Mouse (Mus musculus): ENCODE measurements around the gene Tspo2. TPM values are rescaled to one million over a fixed set of nuclear protein-coding genes. Genes with fewer than 3 reads are reported as not detected.

Tspo2 gene
- polyA plus RNA-seq, 1 experiment, result not detected

GRCm38 (mm10) chr17:48418781-48419180 is 32.5 kb downstream of the Tspo2 start:
- Histone ChIP-seq H3K27me3 (replicated peaks) (no peaks in the 10 kb centered on the region), H3K4me3 (replicated peaks) (peak overlapping the region; percentile 91), H3K4me1 (peaks cover 62% of the 10 kb centered on the region), H3K36me3 (replicated peaks; ENCODE audit: low read length) (peaks cover 57% of the 10 kb centered on the region), H3K9me3 (no peaks in the 10 kb centered on the region)
- TF ChIP-seq GATA1 (IDR thresholded peaks at IDR 0.05; ENCODE audit: borderline replicate concordance, low read length), result no peak
- TF ChIP-seq FLI1 (IDR thresholded peaks at IDR 0.05; ENCODE audit: low read length), result no peak

DNA sequence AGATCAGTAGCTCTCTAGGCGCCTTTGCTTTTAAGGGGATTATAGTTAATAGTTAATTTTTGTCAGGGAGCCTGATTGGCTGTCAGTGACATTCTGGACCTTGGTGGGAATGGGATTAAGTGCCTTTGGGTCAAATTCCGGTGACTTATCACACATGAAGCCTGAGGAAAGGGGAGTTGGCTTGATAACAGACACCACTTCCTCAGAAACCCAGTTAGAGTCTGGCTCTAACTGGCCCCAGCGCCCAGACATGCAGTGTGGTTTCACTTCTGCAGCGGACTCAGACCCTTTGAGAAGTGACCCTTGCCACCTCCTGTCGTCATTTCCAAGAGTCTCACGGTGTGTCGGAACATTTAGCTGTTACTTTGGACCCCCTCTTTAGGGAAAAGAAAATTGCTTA is 33.1 kb downstream of the Tspo2 start:
- TF ChIP-seq GATA1 (IDR thresholded peaks at IDR 0.05; ENCODE audit: borderline replicate concordance, low read length), result no peak
- TF ChIP-seq FLI1 (IDR thresholded peaks at IDR 0.05; ENCODE audit: low read length), result no peak
- peaks cover 68% of the 10 kb centered on the region for H3K4me1 ChIP-seq
- no peaks in the 10 kb centered on the region for H3K27me3 ChIP-seq (replicated peaks)
- H3K36me3 ChIP-seq (replicated peaks; ENCODE audit: low read length), result peaks cover 62% of the 10 kb centered on the region
- peak overlapping the region; percentile 91 for H3K4me3 ChIP-seq (replicated peaks)
- H3K9me3 ChIP-seq, result no peaks in the 10 kb centered on the region

- peaks cover 67% of the 10 kb centered on the region for H3K36me3 ChIP-seq (replicated peaks; ENCODE audit: low read length)
- TF ChIP-seq GATA1 (IDR thresholded peaks at IDR 0.05; ENCODE audit: borderline replicate concordance, low read length) (no peak), FLI1 (IDR thresholded peaks at IDR 0.05; ENCODE audit: low read length) (no peak)
Observed at GRCm38 (mm10) chr17:48417521-48417920, 33.8 kb downstream of the Tspo2 start.

DNA sequence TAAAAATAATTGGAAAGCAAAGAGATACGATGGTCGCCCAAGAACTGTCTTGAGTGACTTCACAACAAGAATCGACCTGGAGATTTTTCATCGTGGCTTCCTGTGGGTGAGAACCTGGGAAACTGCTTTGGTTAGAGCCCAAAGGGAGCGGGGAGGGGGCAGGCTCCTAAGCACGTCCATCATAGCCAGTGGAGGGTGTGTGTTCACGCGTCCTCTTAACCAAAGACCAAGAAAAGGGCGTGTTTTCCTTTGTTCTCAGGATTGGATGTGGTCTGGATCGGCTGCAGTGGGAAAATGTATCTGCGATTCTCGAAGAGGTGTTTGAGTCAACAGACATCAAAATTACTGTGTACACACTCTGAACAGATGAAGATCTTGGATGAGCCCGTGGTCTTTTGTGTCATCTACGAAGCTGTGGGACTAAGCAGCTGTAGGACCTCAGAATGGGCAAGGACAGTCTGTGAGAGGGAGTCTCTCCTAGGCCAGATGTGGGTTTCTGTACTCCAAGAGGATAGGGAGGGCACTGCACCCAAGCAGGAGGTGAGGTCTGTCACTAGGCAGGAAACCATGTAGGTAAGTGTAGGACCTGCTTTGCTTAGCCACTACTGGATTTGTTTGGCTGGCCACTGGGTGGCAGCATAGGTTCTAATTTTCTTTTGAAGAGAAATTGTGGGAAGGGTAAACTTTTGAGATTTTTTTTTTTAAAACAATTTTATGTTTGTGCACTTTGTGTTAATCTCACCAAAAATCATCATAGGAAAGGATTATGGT is 34.7 kb downstream of the Tspo2 start:
- peaks cover 71% of the 10 kb centered on the region for H3K36me3 ChIP-seq (replicated peaks; ENCODE audit: low read length)
- H3K4me3 ChIP-seq (replicated peaks), result no peak overlapping the region
- no peaks in the 10 kb centered on the region for H3K9me3 ChIP-seq
- no peaks in the 10 kb centered on the region for H3K27me3 ChIP-seq (replicated peaks)
- H3K4me1 ChIP-seq, result peaks cover 82% of the 10 kb centered on the region
- TF ChIP-seq GATA1 (IDR thresholded peaks at IDR 0.05; ENCODE audit: borderline replicate concordance, low read length), result no peak
- no peak for TF ChIP-seq FLI1 (IDR thresholded peaks at IDR 0.05; ENCODE audit: low read length)

More at GRCm38 (mm10) chr17:48417521-48417920, 33.8 kb downstream of the Tspo2 start:
- Histone ChIP-seq H3K4me3 (replicated peaks) (peak overlapping the region; percentile 91), H3K4me1 (peaks cover 73% of the 10 kb centered on the region), H3K27me3 (replicated peaks) (no peaks in the 10 kb centered on the region), H3K9me3 (no peaks in the 10 kb centered on the region)

DNA sequence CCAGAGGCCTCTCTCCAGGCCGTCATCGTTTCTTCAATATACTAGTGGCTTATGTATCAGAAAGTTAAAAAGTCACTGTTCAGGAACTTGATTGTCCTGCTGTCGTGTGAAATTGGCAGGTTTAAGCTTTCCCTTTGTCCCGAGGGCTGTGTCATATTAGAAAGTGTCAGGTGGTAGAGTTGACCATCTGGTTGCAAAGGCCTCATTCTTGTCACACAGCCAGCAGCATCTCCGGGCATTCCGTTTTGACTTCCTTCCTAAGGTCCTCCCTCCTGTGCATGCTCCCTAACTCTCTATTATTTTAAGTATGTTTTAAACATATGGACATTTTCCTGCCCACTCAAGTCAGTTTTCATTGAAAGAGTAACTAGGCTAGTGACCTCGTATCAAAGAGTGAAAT is 35.3 kb downstream of the Tspo2 start:
- H3K4me3 ChIP-seq (replicated peaks), result no peak overlapping the region
- peaks cover 88% of the 10 kb centered on the region for H3K4me1 ChIP-seq
- TF ChIP-seq FLI1 (IDR thresholded peaks at IDR 0.05; ENCODE audit: low read length), result no peak
- TF ChIP-seq GATA1 (IDR thresholded peaks at IDR 0.05; ENCODE audit: borderline replicate concordance, low read length), result no peak
- no peaks in the 10 kb centered on the region for H3K9me3 ChIP-seq
- H3K36me3 ChIP-seq (replicated peaks; ENCODE audit: low read length), result peaks cover 69% of the 10 kb centered on the region
- no peaks in the 10 kb centered on the region for H3K27me3 ChIP-seq (replicated peaks)

DNA sequence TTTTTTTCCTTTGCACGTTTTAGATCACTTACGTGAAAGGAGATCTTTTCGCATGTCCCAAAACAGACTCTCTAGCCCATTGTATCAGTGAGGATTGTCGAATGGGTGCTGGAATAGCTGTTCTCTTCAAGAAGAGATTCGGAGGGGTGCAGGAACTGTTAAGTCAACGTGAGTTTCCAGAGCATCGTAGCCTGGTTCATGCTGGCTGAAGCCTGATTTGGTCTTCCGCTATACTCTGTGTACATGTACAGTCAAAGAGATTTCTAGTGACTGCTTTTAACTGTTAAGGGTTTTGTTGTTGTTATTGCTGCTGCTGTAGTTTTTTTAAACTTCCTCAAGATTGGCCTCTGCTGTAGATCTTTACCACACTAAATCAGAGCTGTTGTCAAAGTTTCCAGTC is 40.1 kb downstream of the Tspo2 start:
- peak overlapping the region; percentile 98 for H3K4me3 ChIP-seq (replicated peaks)
- H3K9me3 ChIP-seq, result no peaks in the 10 kb centered on the region
- no peaks in the 10 kb centered on the region for H3K27me3 ChIP-seq (replicated peaks)
- peaks cover 56% of the 10 kb centered on the region for H3K36me3 ChIP-seq (replicated peaks; ENCODE audit: low read length)
- peaks cover 72% of the 10 kb centered on the region for H3K4me1 ChIP-seq
- no peak for TF ChIP-seq FLI1 (IDR thresholded peaks at IDR 0.05; ENCODE audit: low read length)
- TF ChIP-seq GATA1 (IDR thresholded peaks at IDR 0.05; ENCODE audit: borderline replicate concordance, low read length), result no peak

DNA sequence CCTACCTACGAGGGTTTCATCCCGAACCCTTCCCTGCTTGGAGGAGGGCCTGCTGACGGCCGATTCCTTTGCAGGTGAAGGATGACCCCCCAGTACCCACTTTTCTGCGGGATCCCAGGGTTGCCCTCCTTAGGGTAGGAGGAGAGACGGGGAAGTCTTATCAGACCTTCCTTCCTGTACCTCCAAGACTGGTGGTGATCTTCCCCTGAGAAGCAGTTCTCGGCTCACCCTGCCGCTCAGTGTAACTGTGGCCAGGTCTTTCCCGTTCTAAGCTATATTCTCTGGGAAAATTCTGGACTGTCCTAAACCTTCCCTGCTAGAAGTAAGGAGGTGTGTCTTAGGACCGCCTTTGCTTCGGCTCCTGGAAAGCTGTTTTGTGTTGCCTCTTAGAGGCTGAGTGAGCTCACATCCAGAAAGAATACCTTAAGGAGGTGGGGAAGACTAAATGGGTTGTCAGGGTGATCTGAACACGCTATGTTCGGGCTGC is 41.0 kb downstream of the Tspo2 start:
- Histone ChIP-seq H3K9me3 (no peaks in the 10 kb centered on the region), H3K4me1 (peaks cover 72% of the 10 kb centered on the region), H3K4me3 (replicated peaks) (peak overlapping the region; percentile 98), H3K27me3 (replicated peaks) (no peaks in the 10 kb centered on the region), H3K36me3 (replicated peaks; ENCODE audit: low read length) (peaks cover 54% of the 10 kb centered on the region)
- TF ChIP-seq FLI1 (IDR thresholded peaks at IDR 0.05; ENCODE audit: low read length), result no peak
- no peak for TF ChIP-seq GATA1 (IDR thresholded peaks at IDR 0.05; ENCODE audit: borderline replicate concordance, low read length)

DNA sequence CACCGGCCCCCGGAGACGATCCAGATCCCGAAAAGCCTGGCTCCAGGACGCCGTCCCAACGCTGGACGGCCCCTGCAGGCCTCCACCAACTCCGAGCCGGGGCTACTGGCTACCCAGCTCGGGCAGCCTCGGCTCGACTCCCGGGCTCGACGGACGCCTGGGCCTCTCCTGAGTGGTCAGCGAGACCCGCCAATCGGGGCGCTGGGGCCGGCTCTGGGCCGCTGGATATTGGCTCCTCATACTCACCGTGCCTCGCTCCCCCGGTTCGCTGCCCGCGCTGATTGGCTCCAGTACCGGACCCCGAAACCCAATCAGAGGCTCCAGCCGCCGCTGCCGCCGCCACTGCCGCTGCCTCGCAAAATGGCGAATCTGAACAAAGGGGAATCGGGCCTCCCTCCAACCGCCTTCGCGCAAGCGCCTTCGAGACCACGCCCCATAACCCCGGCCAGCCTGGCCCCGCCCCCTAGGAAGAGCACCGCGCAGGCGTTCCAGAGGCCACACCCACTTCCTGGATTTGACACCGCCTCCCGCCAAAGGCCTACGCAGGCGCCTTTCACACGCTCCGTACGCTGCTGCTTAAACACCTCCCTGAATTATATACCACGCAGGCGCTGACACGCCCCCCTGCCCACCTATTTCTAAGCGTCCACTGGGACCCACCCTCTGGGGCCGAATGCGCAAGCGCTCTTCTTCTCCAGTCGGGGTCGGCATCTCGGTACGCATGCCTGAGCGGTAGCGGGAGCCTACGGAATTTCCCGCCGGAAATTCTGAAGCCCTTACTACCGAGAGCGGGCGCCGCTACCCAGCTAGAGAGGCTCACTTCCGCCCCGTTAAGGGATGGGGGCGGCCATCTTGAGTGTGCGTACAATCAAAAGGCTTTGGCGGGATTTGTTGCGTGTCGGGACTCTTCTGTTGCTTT is 41.7 kb downstream of the Tspo2 start, which contains the start of the genes Nfya and Oard1:
Nfya (minus strand) TSS at position 527 of the 919 bp plus-strand sequence.
Oard1 (plus strand) TSS at position 635 of the 919 bp plus-strand sequence.
- H3K4me1 ChIP-seq, result peaks cover 69% of the 10 kb centered on the region
- H3K27me3 ChIP-seq (replicated peaks), result no peaks in the 10 kb centered on the region
- peak within 1 kb of the TSS; percentile 98 for H3K4me3 ChIP-seq (replicated peaks)
- no peaks in the 10 kb centered on the region for H3K9me3 ChIP-seq
- H3K36me3 ChIP-seq (replicated peaks; ENCODE audit: low read length), result peaks cover 53% of the 10 kb centered on the region
- TF ChIP-seq GATA1 (IDR thresholded peaks at IDR 0.05; ENCODE audit: borderline replicate concordance, low read length) (no peak), FLI1 (IDR thresholded peaks at IDR 0.05; ENCODE audit: low read length) (peak; percentile 73; the same call in 1 of the 2 replicates)

GRCm38 (mm10) chr17:48408526-48409291 is 42.6 kb downstream of the Tspo2 start:
- H3K36me3 ChIP-seq (replicated peaks; ENCODE audit: low read length), result peaks cover 50% of the 10 kb centered on the region
- H3K9me3 ChIP-seq, result no peaks in the 10 kb centered on the region
- H3K4me3 ChIP-seq (replicated peaks), result peak overlapping the region; percentile 98
- no peaks in the 10 kb centered on the region for H3K27me3 ChIP-seq (replicated peaks)
- no peak; the same call in 2 of the 3 replicates for TF ChIP-seq GATA1 (IDR thresholded peaks at IDR 0.05; ENCODE audit: borderline replicate concordance, low read length)
- TF ChIP-seq FLI1 (IDR thresholded peaks at IDR 0.05; ENCODE audit: low read length), result no peak
- peaks cover 67% of the 10 kb centered on the region for H3K4me1 ChIP-seq

All from megakaryocyte, embryonic 14.5 days (primary cell).